Mouse (Mus musculus) neural tube, embryonic 10.5 days (tissue): Measurements from ENCODE around the gene Lsg1.
A peak's percentile ranks its signal among the peaks of the same experiment; 100 is the strongest.

Source experiments
- DNase-seq: peaks from one replicate; pipeline ENCODE4 v3.0.0-alpha.2; 2017; ENCODE audit warnings: low spot score; ENCODE audit errors: extremely low spot score

The Lsg1 gene

DNA sequence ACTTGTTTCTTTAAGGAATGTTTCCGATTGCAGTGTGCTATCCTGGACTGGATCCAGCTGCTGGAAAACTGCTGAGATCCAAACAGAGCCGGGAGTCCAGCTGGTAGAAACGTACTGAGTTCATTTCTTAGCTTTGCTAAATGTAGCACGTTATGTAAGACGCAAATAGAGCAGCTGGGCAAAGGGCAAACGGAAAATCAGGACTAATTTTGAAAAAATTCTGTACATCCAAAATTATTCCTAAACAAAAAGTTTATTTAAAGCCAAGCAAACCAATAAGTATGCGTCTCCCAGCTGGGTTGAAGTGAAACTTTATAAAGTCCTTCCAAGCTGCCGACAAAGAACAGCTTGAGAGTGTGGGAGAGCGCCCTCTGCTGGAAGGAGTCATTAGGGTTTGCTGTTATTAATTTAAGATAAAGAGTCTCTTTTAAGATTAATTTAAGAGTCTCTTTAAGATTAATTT lies 67.0 kb downstream of the Lsg1 start:
- DNase-seq: peak; percentile 66

- no peak for DNase-seq
These were observed 68.8 kb downstream of the Lsg1 start for GRCm38 (mm10) chr16:30518635-30519034.

DNA sequence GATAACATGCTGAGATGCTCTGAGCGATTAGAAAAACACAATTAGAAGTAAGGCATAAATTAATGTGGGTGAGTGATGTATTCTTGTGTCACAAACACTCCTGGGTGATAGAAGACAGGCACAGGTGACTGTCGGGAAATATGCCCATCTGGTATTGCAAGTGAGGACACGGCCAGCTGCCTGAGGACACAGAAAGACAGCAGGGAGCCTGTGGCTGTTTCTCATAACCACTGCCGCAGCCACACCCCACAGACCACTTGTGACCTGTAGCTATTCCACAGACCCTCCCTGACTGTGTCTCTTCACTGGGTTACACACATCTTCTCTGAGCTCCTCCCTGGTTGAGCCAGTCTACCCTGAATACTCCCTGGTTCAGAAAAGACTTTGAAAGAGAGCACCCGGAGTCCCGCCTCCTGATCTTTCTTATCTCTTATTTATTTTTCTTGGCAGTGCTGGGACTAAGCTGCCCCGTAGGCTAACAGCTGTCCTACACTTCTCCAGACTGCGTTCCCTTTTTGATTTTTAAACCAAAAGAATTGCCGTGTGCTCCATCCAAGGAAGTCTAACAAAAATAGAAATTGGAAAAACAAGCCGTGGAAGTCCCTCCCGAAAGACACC lies 69.6 kb downstream of the Lsg1 start:
- DNase-seq: no peak

- no peak for DNase-seq
These were observed 70.4 kb downstream of the Lsg1 start for GRCm38 (mm10) chr16:30516993-30517392.

DNA sequence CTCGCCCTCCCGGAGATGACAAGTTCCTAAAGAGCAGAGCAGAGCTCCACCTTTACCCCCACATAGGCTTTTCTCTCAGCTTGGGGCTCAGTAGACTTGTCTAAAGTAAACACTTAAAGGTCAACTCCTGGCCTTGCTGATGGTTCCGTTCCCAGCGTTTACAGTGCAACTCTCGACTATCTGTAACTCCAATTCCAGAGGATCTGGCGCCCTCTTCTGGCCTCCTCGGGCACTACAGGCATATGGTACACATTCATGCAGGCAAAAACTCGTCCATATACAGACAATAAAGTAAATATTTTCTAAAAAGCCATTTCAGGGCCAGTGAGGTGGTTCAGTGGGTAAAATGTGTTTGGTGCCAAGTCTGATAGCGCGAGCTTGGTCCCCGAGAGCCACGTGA lies 72.0 kb downstream of the Lsg1 start:
- DNase-seq: no peak

DNA sequence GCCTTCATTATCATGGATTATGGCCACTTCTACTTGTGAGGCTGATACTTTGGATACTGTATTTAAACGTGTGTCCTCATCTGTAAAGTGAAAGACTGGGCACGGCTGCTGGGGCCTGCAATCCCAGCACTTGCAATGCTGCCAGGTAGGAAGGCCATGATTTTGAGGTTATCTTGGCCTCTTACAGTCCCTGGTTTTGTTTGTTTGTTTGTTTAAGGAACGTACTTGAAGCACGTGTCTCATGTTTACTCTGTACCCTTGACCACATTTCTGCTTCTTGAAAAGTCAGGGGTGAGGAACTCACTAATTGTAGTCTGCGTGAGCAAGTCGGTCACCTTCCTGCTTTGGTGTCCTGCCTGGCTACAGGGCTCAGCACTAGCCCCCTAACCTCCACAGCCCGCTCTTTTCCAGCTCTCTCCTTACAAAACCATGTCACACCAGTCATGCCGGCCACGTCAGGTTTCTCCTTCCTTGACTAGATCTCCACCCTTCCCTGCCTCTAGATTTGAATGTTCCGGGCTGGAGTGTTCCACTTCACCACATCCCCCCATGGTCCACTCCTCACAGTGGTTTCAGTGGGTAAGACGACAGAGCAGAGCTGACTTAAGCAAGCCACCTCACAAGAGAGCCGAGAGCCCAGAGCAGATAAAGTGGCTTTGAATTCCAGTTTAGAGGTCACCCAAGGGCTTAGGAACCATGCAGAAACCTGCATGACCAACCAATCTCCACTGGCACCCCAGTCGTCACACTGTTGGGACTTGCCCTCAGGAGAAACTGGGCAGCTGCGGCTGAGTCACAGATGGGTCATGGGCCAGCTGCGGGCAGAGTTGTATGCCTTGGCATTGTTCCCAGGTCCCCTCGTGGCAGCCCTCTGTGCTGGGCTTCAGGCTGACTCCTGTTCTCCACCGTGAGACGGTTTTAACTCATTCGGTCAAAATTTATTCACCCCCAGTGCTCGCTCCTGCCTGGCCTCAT lies 74.1 kb downstream of the Lsg1 start:
- no peak for DNase-seq

DNA sequence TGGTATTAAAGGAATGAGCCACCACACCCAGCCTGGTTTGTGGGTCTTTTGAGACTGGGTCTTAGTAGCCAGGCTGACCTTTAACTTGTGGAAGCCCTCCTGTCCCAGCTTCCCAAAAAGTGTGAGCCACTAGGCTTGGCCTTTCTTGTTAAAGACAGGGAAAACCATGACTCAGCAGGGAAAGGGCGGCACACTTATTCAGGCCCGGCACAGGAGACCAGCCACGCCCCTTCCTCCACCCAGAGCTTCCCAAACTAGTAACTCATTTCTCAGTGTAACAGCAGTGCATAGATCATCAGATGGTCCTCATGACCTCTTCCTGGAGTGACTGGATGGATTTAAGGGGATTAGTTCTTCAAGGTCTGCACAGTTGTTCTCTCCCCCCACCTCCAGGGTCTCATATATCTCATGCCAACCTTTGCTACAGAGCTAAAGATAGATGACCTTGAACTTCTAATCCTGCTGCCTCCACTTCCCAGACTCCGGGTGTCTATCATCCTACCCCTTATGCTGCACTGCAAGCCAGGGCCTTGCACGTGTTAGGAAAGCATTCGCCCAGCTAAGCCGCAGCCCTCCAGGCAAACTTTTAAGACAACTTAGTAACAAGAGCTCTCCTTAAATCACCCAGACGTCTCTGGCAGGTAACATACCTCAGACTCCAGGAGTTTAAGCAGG lies 74.9 kb downstream of the Lsg1 start:
- no peak for DNase-seq

DNA sequence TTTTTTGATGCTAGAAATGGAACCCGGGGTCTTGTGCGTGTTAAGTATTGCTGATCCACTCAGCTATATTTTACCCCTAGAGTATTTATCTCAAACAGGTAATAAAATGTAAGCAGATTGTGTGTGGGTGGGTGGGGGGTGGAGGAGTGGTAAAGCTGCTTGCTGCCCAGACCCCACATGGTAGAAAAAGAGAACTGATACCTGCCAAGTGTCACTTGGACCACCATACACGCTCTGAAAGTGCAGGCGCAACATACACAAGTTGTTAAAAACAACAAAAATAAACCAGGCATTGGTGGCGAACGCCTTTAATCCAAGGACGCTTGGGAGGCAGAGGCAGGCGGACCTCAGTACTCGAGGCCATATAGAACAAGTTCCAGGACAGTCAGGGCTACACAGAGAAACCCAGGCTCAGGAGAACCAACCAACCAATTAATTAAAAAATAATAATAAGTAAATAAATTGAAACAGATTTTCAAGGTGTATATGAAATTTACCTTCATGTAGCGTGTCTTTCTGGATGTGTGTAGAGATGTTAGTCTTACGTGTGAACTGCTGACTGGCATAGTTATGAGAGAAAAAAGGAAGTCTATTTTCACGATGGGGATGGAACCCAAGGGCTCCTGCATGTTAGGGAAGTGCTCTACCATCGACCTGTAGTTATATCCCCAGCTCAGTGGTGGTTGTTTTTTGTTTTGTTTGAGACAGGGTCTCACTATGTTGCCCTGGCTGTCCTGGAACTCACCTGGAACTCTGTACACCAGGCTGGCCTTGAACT lies 75.6 kb downstream of the Lsg1 start:
- DNase-seq: no peak

- peak; percentile 90 for DNase-seq
These were observed 76.6 kb downstream of the Lsg1 start for GRCm38 (mm10) chr16:30510504-30511451.
